Mouse (Mus musculus) olfactory bulb, adult 2 months (tissue): ENCODE measurements around the gene C130050O18Rik. TPM values are rescaled to one million over a fixed set of nuclear protein-coding genes. Genes with fewer than 3 reads are reported as not detected.

Source experiments
- H3K27ac ChIP-seq: fragments of 200-500 bp; 2 replicates; pipeline ENCODE4 v1.5.1; 2012; ENCODE audit warnings: low read depth, low read length; ENCODE audit not compliant: insufficient read depth
- H3K4me1 ChIP-seq: fragments of 200-500 bp; 2 replicates; pipeline ENCODE4 v1.6.1; 2012; ENCODE audit warnings: low read length; ENCODE audit not compliant: control insufficient read depth, insufficient read depth
- H3K4me3 ChIP-seq: fragments of 200-500 bp; 2 replicates; pipeline ENCODE4 v1.5.1; 2012; ENCODE audit warnings: mild to moderate bottlenecking, low read depth, low read length, moderate library complexity; ENCODE audit not compliant: insufficient read depth
- CTCF ChIP-seq: fragments of 200-500 bp; IDR thresholded peaks from 2 replicates; pipeline ENCODE4 v1.5.1; 2012; ENCODE audit warnings: low read depth, mild to moderate bottlenecking, low read length, moderate library complexity; ENCODE audit not compliant: insufficient read depth
- POLR2A ChIP-seq: fragments of 200-500 bp; IDR thresholded peaks from 2 replicates; pipeline ENCODE4 v1.6.1; 2012; ENCODE audit warnings: mild to moderate bottlenecking, low read depth, low read length, moderate library complexity; ENCODE audit not compliant: insufficient read depth
- WGBS: fragments of 180-500 bp; shearing (Covaris S2); methylation state at CpG from one replicate; pipeline ENCODE4 v1.1.7; 2018; 5-methylcytosine and 5-hydroxymethylcytosine counted together
- polyA plus RNA-seq: library from polyadenylated mRNA; stranded (reverse); fragments of >200 nt; gene quantifications from 2 replicates; pipeline ENCODE4 v1.2.4, GENCODE M21; 2012; ENCODE audit warnings: low replicate concordance; ENCODE audit not compliant: missing spikeins, insufficient read depth, insufficient read length

Gene C130050O18Rik
- polyA plus RNA-seq, 1 experiment = not detected

GRCm38 (mm10) chr5:139440451-139440850, 35.4 kb downstream of the C130050O18Rik start:
- 79% methylated on average over 5 of the region's 5 CpGs for WGBS
- no peak for TF ChIP-seq POLR2A
- no peak for TF ChIP-seq CTCF
- Histone ChIP-seq H3K4me1 (peaks cover 19% of the 10 kb centered on the region), H3K27ac (no peak overlapping the region), H3K4me3 (no peak overlapping the region)

DNA sequence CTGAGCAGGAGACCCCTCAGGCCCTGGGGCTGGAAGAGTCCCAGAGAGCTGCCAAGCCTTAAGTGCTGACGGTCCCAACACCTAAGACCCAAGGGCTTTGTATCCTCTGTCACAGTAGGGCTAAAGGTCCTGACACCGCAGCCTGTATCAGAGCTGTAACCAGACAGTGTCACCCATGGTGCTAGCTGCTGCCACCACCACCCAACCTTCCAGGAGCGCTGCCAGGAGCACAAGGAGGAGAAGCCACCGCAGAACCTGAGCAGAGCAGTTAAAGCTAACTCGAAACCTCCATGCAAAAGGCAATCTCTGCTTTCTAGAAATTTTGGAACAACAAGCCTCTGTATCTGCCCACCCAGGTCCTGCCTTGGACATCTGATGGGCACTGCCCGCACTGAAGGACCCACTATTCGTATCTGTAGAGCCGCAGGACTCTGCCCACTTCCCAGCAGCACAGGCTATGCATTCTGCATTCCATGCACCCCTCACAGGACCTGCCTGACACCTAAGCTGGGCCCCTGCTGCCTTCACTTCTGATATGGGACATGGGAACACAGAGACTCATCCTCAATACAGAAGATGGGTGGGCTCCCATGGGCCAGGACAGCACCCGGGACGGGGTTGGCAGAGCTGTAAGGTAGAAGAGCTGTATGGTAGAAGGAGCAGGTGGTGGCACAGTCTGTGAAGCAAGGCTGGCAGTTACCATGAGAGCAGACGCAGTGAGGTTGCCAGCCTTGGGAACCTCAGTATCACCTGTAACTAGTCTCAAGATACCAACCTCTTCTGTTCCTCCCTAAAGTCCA, 36.0 kb downstream of the C130050O18Rik start:
- no peak overlapping the region for H3K4me3 ChIP-seq
- WGBS = 90% methylated on average over 11 of the region's 11 CpGs
- peaks cover 13% of the 10 kb centered on the region for H3K4me1 ChIP-seq
- H3K27ac ChIP-seq = no peak overlapping the region
- TF ChIP-seq CTCF (no peak), POLR2A (no peak)

- H3K4me3 ChIP-seq = no peak overlapping the region
- 89% methylated on average over 2 of the region's 2 CpGs for WGBS
- peaks cover 11% of the 10 kb centered on the region for H3K4me1 ChIP-seq
- TF ChIP-seq POLR2A (no peak), CTCF (no peak)
- no peak overlapping the region for H3K27ac ChIP-seq
Observed at GRCm38 (mm10) chr5:139441726-139442018, 36.6 kb downstream of the C130050O18Rik start.

- 63% methylated on average over 12 of the region's 12 CpGs for WGBS
- Histone ChIP-seq H3K27ac (no peak overlapping the region), H3K4me3 (no peak overlapping the region), H3K4me1 (peaks cover 11% of the 10 kb centered on the region)
- TF ChIP-seq CTCF = no peak
- TF ChIP-seq POLR2A = no peak
Observed at GRCm38 (mm10) chr5:139442428-139442827, 37.3 kb downstream of the C130050O18Rik start.

GRCm38 (mm10) chr5:139442962-139443361, 37.9 kb downstream of the C130050O18Rik start:
- Histone ChIP-seq H3K4me3 (no peak overlapping the region), H3K27ac (no peak overlapping the region), H3K4me1 (peaks cover 11% of the 10 kb centered on the region)
- no peak for TF ChIP-seq POLR2A
- no peak for TF ChIP-seq CTCF
- 83% methylated on average over 4 of the region's 4 CpGs for WGBS

DNA sequence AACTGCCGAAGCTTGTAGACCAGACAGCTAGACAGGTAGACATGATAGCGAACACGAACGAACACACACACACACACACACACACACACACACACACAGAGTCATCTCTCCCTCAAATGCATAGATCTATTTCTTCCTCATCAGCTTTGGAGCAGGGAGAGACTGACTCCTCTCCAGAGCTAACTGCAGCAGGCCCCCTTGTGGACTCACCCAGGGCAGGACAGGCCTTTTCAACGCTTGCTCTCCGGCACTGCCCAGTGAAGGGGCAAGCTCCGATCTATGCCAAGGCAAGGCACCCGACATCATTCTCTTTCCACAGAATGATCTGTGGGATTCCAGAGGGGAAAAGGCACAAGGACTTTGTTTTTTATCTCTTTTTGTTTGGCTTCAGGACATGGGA, 40.2 kb downstream of the C130050O18Rik start:
- Histone ChIP-seq H3K27ac (no peak overlapping the region), H3K4me1 (peaks cover 8% of the 10 kb centered on the region), H3K4me3 (no peak overlapping the region)
- TF ChIP-seq POLR2A (no peak), CTCF (no peak)
- WGBS = 80% methylated on average over 8 of the region's 8 CpGs

DNA sequence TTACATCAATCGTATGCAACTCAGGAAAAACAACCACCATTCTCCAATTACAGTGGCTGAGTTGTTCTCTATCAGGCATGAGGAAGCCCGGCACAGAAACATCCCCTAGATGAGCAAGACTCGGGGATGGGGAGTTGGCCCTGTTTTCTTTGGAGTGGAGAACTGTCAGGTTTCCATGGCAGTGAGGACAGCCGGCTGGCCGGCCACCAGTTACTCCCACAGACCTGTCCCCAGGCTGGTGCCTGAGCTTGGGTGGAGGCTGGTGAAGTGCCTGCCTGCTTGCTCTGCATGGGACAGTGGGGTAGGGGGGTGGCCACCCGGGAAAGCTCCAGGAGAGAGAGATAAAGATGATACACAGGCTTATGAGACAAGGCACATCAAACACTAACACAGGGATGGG, 42.9 kb downstream of the C130050O18Rik start:
- WGBS = 72% methylated on average over 6 of the region's 6 CpGs
- peaks cover 4% of the 10 kb centered on the region; the same call in 1 of the 2 replicates for H3K4me1 ChIP-seq
- H3K4me3 ChIP-seq = no peak overlapping the region
- no peak overlapping the region for H3K27ac ChIP-seq
- no peak for TF ChIP-seq POLR2A
- no peak for TF ChIP-seq CTCF

- H3K4me1 ChIP-seq = peaks cover 5% of the 10 kb centered on the region; the same call in 1 of the 2 replicates
- 76% methylated on average over 5 of the region's 5 CpGs for WGBS
- no peak for TF ChIP-seq POLR2A
- no peak for TF ChIP-seq CTCF
- no peak overlapping the region for H3K27ac ChIP-seq
- no peak overlapping the region for H3K4me3 ChIP-seq
Observed at GRCm38 (mm10) chr5:139449161-139449791, 44.2 kb downstream of the C130050O18Rik start.

- WGBS = 70% methylated on average over 4 of the region's 4 CpGs
- no peak overlapping the region for H3K27ac ChIP-seq
- peaks cover 5% of the 10 kb centered on the region; the same call in 1 of the 2 replicates for H3K4me1 ChIP-seq
- no peak overlapping the region for H3K4me3 ChIP-seq
- no peak for TF ChIP-seq POLR2A
- no peak for TF ChIP-seq CTCF
Observed at GRCm38 (mm10) chr5:139449926-139450325, 44.8 kb downstream of the C130050O18Rik start.
